Mouse (Mus musculus) embryonic facial prominence, embryonic 11.5 days (tissue): Measurements from ENCODE around the gene Gnai1. TPM values are rescaled to one million over a fixed set of nuclear protein-coding genes. Genes with fewer than 3 reads are reported as not detected.

Source experiments
- ATAC-seq: fragments of 200-750 bp; cut with Nextera tagmentation; replicated peaks from 2 replicates; pipeline ENCODE4 v1.8.0; 2017; ENCODE audit warnings: low read depth; ENCODE audit not compliant: insufficient number of reproducible peaks, low FRiP score, low TSS enrichment
- DNase-seq: peaks from one replicate; pipeline ENCODE4 v3.0.0-alpha.2; 2015; ENCODE audit warnings: low spot score
- H3K27ac ChIP-seq: fragments of 300-500 bp; sonication (generic); replicated peaks from 2 replicates; pipeline ENCODE4 v1.5.1; 2014; ENCODE audit warnings: mild to moderate bottlenecking, low read depth, low read length, control low read depth
- H3K27me3 ChIP-seq: fragments of 300-500 bp; sonication (generic); 2 replicates; pipeline ENCODE4 v1.6.1; 2014; ENCODE audit warnings: mild to moderate bottlenecking, low read length, moderate library complexity, mixed read lengths; ENCODE audit not compliant: control insufficient read depth, insufficient read depth
- H3K36me3 ChIP-seq: fragments of 300-500 bp; sonication (generic); replicated peaks from 2 replicates; pipeline ENCODE4 v1.6.1; 2014; ENCODE audit warnings: low read depth, mild to moderate bottlenecking, low read length, moderate library complexity, mixed read lengths; ENCODE audit not compliant: control insufficient read depth, insufficient read depth
- H3K4me1 ChIP-seq: fragments of 300-500 bp; sonication (generic); 2 replicates; pipeline ENCODE4 v1.6.1; 2014; ENCODE audit warnings: low read length, mixed read lengths; ENCODE audit not compliant: control insufficient read depth, insufficient read depth
- H3K4me2 ChIP-seq: fragments of 300-500 bp; sonication (generic); 2 replicates; pipeline ENCODE4 v1.6.1; 2014; ENCODE audit warnings: low read depth, mild to moderate bottlenecking, control low read depth, low read length, moderate library complexity
- H3K4me3 ChIP-seq: fragments of 300-500 bp; sonication (generic); 2 replicates; pipeline ENCODE4 v1.5.1; 2014; ENCODE audit warnings: low read depth, low read length, control low read depth
- H3K9ac ChIP-seq: fragments of 300-500 bp; sonication (generic); replicated peaks from 2 replicates; pipeline ENCODE4 v1.6.1; 2014; ENCODE audit warnings: mild to moderate bottlenecking, control low read depth, low read length
- H3K9me3 ChIP-seq: fragments of 300-500 bp; sonication (generic); replicated peaks from 2 replicates; pipeline ENCODE4 v1.6.1; 2016; ENCODE audit warnings: mild to moderate bottlenecking, low read length, inconsistent platforms, mixed read lengths; ENCODE audit not compliant: control insufficient read depth
- polyA plus RNA-seq: library from polyadenylated mRNA; unstranded; fragments of >200 nt; fragmentation: Nextera tagmentation; extraction: Ambion mirVana; gene quantifications from 2 replicates; pipeline ENCODE4 v1.2.1, GENCODE M21; 2014

Gene Gnai1
- polyA plus RNA-seq, 1 experiment from 2014 or later: 19.9 TPM

DNA sequence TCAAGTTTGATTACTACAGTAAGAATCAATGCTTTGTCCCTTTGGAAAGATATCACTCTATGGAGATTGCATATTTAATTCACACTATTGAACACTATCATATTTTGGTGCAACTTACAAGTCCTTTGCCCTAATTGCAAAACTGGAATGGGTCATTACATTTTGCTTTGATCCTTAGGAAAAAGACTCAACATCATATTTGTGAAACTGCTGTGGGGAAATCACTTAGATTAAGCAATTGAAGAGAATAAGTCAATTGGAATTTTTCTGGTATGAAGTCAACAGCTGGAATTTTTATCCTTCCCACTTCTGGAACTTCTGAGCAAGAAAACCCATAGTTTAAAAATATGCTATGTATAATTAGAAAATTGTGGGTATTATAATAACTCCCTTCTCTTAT, 142.3 kb downstream of the Gnai1 start:
- no peak overlapping the region for H3K4me2 ChIP-seq
- H3K4me3 ChIP-seq: no peak overlapping the region
- H3K27me3 ChIP-seq: no peaks in the 10 kb centered on the region
- H3K9ac ChIP-seq: no peak overlapping the region
- H3K4me1 ChIP-seq: no peaks in the 10 kb centered on the region
- H3K27ac ChIP-seq: no peak overlapping the region
- ATAC-seq (no peak), DNase-seq (no peak)
- no peaks in the 10 kb centered on the region for H3K36me3 ChIP-seq
- H3K9me3 ChIP-seq: no peaks in the 10 kb centered on the region
